Mouse (Mus musculus) olfactory bulb, adult 2 months (tissue): ENCODE data around the gene Ube2c. TPM values are rescaled to one million over a fixed set of nuclear protein-coding genes. Genes with fewer than 3 reads are reported as not detected.

Experiments used
- H3K27ac ChIP-seq: fragments of 200-500 bp; 2 replicates; pipeline ENCODE4 v1.5.1; 2012; ENCODE audit warnings: low read depth, low read length; ENCODE audit not compliant: insufficient read depth
- H3K4me1 ChIP-seq: fragments of 200-500 bp; 2 replicates; pipeline ENCODE4 v1.6.1; 2012; ENCODE audit warnings: low read length; ENCODE audit not compliant: control insufficient read depth, insufficient read depth
- H3K4me3 ChIP-seq: fragments of 200-500 bp; 2 replicates; pipeline ENCODE4 v1.5.1; 2012; ENCODE audit warnings: mild to moderate bottlenecking, low read depth, low read length, moderate library complexity; ENCODE audit not compliant: insufficient read depth
- CTCF ChIP-seq: fragments of 200-500 bp; IDR thresholded peaks from 2 replicates; pipeline ENCODE4 v1.5.1; 2012; ENCODE audit warnings: low read depth, mild to moderate bottlenecking, low read length, moderate library complexity; ENCODE audit not compliant: insufficient read depth
- POLR2A ChIP-seq: fragments of 200-500 bp; IDR thresholded peaks from 2 replicates; pipeline ENCODE4 v1.6.1; 2012; ENCODE audit warnings: mild to moderate bottlenecking, low read depth, low read length, moderate library complexity; ENCODE audit not compliant: insufficient read depth
- WGBS: fragments of 180-500 bp; shearing (Covaris S2); methylation state at CpG from one replicate; pipeline ENCODE4 v1.1.7; 2018; 5-methylcytosine and 5-hydroxymethylcytosine counted together
- polyA plus RNA-seq: library from polyadenylated mRNA; stranded (reverse); fragments of >200 nt; gene quantifications from 2 replicates; pipeline ENCODE4 v1.2.4, GENCODE M21; 2012; ENCODE audit warnings: low replicate concordance; ENCODE audit not compliant: missing spikeins, insufficient read depth, insufficient read length

The Ube2c gene
- polyA plus RNA-seq, 1 experiment = not detected

DNA sequence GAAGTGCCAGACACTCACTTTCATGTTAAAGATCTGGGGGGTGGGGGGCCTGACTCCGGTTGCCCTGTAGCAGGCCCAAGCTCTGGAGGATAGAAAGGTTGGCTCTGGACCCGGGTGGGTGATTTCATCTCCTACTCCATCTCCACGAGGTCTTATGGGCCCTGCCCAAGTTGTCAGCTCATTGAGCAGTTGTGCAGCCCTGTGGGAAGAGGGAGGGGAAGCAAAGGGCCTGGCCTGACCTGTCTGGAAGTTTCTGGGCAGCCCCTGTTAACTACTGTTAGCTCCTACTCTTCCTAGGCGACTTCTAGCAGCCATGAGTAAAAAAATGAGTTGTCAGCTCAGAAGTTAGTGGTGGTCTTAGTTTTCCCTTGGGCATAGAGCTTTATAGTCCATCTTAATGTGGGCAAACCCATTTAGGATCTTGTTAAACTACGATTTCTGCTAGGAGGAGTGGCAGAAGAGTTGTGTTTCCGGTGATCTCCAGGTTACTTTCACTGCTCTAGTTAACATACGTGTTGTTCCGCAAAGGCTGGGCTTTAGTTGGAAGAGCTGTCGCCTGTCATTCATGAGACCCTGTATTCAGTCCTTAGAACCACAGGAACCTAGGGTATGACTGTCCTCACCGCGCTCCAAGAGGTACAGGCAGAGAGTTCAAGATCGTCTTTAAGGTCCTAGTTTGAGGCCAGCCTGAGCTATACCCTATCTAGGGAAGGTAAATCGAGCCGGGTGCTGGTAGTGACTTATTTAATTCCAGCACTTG is 3.7 kb downstream of the Ube2c start:
- peaks cover 3% of the 10 kb centered on the region; the same call in 1 of the 2 replicates for H3K4me1 ChIP-seq
- H3K4me3 ChIP-seq = no peak overlapping the region
- TF ChIP-seq POLR2A = no peak
- TF ChIP-seq CTCF = no peak
- WGBS = 83% methylated on average over 14 of the region's 14 CpGs
- no peak overlapping the region for H3K27ac ChIP-seq

DNA sequence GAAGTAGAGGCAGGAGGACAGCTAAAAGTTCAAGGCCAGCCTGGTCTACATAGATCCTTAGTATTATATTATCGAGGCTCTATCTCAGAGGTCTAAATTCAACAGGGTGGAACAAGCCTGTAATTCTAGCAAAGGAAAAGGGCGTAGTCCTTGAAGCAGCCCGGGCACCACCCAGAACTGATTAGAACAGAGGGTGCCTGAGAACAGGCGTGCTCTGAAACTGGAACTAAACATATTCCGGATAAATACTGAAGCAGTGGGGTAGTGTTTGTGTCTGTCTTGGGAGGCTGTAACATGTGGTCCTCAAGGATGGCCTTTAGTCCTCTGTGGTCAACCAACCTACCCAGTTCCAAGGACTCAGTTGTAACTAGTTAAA is 4.3 kb downstream of the Ube2c start:
- Histone ChIP-seq H3K4me1 (peaks cover 6% of the 10 kb centered on the region; the same call in 1 of the 2 replicates), H3K4me3 (no peak overlapping the region), H3K27ac (no peak overlapping the region)
- TF ChIP-seq CTCF (no peak), POLR2A (no peak)
- WGBS = 86% methylated on average over 5 of the region's 5 CpGs

DNA sequence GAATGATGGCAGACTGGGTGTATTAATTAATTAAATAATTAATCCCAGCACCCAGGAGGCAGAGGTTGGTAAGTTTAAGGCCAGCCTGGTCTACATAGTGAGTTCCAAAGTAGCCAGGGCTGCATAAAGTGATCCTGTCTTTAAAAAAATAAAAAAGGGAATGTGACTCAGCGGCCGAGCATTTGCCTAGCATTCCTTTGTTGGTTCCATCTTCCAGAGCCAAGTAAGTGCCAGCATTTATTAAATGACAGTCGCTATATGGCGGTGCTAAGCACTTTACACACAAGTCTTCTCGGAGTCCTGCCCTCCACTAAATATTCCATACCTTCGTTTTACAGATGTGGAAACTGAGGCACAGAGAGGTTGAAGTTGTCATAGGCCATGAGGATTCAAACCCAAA is 6.4 kb downstream of the Ube2c start:
- no peak for TF ChIP-seq POLR2A
- no peak for TF ChIP-seq CTCF
- Histone ChIP-seq H3K27ac (no peak overlapping the region), H3K4me1 (0 out of 2 replicates have a peak, but pooled peaks cover 5% of the 10 kb centered on the region), H3K4me3 (no peak overlapping the region)
- 94% methylated on average over 6 of the region's 6 CpGs for WGBS

DNA sequence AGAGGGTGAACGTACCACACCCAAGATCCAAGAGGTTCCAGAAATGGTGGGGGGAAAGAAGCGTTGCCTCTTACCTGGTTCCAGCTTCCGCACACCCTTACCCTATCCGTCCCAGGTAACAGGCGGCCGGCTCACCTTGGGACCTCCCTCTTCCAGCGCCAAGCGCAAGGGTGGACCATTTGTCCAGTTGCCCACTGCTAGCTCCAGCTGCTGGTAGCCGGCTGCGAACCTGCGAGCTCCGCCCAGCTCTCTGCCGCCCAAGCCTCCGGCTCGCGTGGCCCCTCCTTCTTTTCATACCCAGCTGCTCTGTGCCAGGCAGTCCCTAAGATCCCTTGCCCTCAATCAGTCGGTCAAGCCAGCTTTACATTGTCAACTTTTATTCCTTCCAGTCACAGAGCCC is 7.1 kb downstream of the Ube2c start:
- 76% methylated on average over 17 of the region's 17 CpGs for WGBS
- TF ChIP-seq POLR2A (no peak), CTCF (no peak)
- 0 out of 2 replicates have a peak, but pooled peaks cover 5% of the 10 kb centered on the region for H3K4me1 ChIP-seq
- H3K4me3 ChIP-seq = no peak overlapping the region
- no peak overlapping the region for H3K27ac ChIP-seq

GRCm38 (mm10) chr2:164777246-164778014 is 7.7 kb downstream of the Ube2c start:
- 83% methylated on average over 30 of the region's 30 CpGs for WGBS
- H3K27ac ChIP-seq = no peak overlapping the region
- no peak for TF ChIP-seq CTCF
- TF ChIP-seq POLR2A = no peak
- H3K4me1 ChIP-seq = 0 out of 2 replicates have a peak, but pooled peaks cover 5% of the 10 kb centered on the region
- no peak overlapping the region for H3K4me3 ChIP-seq

- no peak for TF ChIP-seq CTCF
- TF ChIP-seq POLR2A = no peak
- Histone ChIP-seq H3K4me1 (0 out of 2 replicates have a peak, but pooled peaks cover 5% of the 10 kb centered on the region), H3K4me3 (no peak overlapping the region), H3K27ac (no peak overlapping the region)
- 94% methylated on average over 11 of the region's 11 CpGs for WGBS
Observed at GRCm38 (mm10) chr2:164778015-164778287, 8.3 kb downstream of the Ube2c start.

DNA sequence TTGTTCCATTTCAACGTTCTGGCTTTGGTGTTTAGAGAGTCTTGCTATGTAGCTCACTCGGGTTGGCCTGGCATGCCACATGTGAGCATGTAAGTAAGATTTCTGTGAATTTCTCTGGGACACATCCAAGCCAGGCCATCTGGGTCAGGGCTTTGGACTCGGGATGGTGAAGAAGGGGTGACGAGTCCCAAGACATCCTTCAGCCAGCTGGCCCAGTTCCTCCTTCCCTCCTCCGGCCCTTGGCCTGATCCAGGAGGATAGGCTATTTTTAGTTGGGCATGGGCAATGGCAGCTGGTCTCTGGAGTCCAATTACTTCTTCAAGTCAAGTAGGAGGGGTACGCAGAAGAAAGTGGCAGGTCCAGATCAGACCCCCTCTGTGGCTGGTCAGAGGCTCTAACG is 9.1 kb downstream of the Ube2c start:
- Histone ChIP-seq H3K4me1 (0 out of 2 replicates have a peak, but pooled peaks cover 5% of the 10 kb centered on the region), H3K4me3 (no peak overlapping the region), H3K27ac (no peak overlapping the region)
- TF ChIP-seq CTCF (no peak), POLR2A (no peak)
- WGBS = 63% methylated on average over 7 of the region's 7 CpGs

DNA sequence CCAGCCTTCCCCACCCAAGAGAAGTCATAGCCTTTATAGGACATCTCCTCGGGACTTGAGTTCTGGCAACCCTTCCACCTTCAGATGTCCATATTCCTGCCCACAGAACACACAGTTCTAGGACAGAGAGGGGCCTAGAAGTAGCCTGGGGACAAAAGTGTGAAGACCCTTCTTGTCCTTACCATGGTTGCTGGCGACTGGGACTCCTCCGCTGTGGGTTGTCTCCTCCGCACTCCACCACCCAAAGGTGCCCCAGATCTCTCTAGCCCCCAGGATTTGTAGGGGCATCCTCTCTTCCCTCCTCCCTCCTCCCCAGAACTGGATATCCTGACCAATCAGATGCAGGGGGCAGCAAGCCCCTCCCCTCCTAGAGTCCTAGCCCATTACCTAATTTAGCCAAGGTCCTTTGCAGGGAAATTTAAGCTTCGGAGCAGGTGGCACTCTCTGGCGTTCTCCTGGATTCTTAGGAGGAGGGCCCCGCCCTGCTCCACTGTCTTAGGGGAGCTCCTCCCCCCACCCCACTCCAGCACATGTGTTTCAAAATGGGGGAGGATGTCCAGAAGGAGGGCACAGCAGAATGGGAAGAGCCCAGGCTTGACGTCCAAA is 9.9 kb downstream of the Ube2c start, which contains the start of gene Tnnc2:
Gene Tnnc2 (minus strand): TSS at position 487 of the 606 bp plus-strand sequence.
- 72% methylated on average over 8 of the region's 8 CpGs for WGBS
- no peak for TF ChIP-seq CTCF
- TF ChIP-seq POLR2A = no peak
- no peak within 1 kb of the TSS for H3K4me3 ChIP-seq
- H3K4me1 ChIP-seq = 0 out of 2 replicates have a peak, but pooled peaks cover 5% of the 10 kb centered on the region
- no peak within 1 kb of the TSS for H3K27ac ChIP-seq

- 78% methylated on average over 4 of the region's 4 CpGs for WGBS
- Histone ChIP-seq H3K27ac (no peak overlapping the region), H3K4me3 (no peak overlapping the region), H3K4me1 (peaks cover 8% of the 10 kb centered on the region)
- no peak for TF ChIP-seq CTCF
- TF ChIP-seq POLR2A = no peak
Observed at GRCm38 (mm10) chr2:164781876-164782275, 12.2 kb downstream of the Ube2c start.
